Mouse (Mus musculus): ENCODE data around the gene Amhr2. TPM values are rescaled to one million over a fixed set of nuclear protein-coding genes. Genes with fewer than 3 reads are reported as not detected.

The Amhr2 gene
- polyA plus RNA-seq, 1 experiment from 2014 or later, result 0.12 TPM

DNA sequence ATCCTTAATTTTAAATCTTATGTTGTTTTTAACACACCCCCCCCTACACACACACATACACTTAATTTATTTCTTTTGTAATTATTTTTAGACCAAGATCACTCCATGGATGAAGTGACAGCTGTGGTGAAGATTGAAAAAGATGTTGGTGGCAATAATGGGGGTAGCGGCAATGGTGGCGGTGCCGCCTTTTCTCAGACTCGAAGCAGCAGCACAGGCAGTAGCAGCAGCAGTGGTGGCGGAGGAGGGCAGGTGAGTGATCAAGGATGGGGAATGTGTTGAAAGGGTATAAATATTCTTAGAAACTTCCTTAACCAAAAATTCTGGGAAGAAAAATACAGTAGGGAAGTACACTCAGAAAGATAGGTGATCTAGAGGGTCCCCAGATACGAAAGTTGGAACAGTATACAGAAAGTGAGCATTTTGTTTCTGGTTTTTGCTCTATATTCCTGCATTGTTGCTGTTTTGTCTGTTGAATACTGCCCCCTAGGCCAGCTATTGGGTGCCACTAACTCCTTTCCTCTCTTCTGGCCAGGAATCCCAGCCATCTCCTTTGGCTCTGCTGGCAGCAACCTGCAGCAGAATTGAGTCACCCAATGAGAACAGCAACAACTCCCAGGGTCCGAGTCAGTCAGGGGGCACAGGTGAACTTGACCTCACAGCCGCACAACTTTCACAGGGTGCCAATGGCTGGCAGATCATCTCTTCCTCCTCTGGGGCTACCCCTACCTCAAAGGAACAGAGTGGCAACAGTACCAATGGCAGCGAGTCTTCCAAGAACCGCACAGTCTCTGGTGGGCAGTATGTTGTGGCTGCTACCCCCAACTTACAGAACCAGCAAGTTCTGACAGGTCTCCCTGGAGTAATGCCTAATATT, 37.2 kb upstream of the Amhr2 start:
- Histone ChIP-seq H3K9me3 (replicated peaks) (no peaks in the 10 kb centered on the region), H3K4me3 (no peak overlapping the region), H3K4me1 (peaks cover 71% of the 10 kb centered on the region), H3K36me3 (peaks cover 57% of the 10 kb centered on the region), H3K27me3 (replicated peaks) (no peaks in the 10 kb centered on the region), H3K27ac (0 out of 2 replicates have a peak overlapping the region, but pooled peaks have one; percentile 15), H3K4me2 (peak overlapping the region; percentile 72), H3K9ac (peak overlapping the region; percentile 95; the same call in 1 of the 2 replicates)
- no peak for ATAC-seq
- 93% methylated on average over 10 of the region's 10 CpGs for WGBS (ENCODE audit: insufficient replicate concordance)

DNA sequence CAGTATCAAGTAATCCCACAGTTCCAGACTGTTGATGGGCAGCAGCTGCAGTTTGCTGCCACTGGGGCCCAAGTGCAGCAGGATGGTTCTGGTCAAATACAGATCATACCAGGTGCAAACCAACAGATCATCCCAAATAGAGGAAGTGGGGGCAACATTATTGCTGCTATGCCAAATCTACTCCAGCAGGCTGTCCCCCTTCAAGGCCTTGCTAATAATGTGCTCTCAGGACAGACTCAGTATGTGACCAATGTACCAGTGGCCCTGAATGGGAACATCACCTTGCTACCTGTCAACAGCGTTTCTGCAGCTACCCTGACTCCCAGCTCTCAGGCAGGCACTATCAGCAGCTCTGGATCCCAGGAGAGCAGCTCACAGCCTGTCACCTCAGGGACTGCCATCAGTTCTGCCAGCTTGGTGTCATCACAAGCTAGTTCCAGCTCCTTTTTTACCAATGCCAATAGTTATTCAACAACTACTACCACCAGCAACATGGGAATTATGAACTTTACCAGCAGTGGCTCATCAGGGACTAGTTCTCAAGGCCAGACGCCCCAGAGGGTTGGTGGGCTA, 36.5 kb upstream of the Amhr2 start:
- Histone ChIP-seq H3K4me3 (peak overlapping the region; percentile 9; the same call in 1 of the 2 replicates), H3K9ac (peak overlapping the region; percentile 41; the same call in 1 of the 2 replicates), H3K36me3 (peaks cover 64% of the 10 kb centered on the region), H3K9me3 (replicated peaks) (no peaks in the 10 kb centered on the region), H3K27ac (0 out of 2 replicates have a peak overlapping the region, but pooled peaks have one; percentile 1), H3K4me1 (peaks cover 70% of the 10 kb centered on the region), H3K27me3 (replicated peaks) (no peaks in the 10 kb centered on the region), H3K4me2 (peak overlapping the region; percentile 48)
- WGBS (ENCODE audit: insufficient replicate concordance), result 61% methylated on average over 2 of the region's 2 CpGs
- no peak for ATAC-seq

- peak overlapping the region; percentile 41 for H3K9ac ChIP-seq
- WGBS (ENCODE audit: insufficient replicate concordance), result 83% methylated on average over 3 of the region's 3 CpGs
- peaks cover 71% of the 10 kb centered on the region for H3K36me3 ChIP-seq
Observed at GRCm38 (mm10) chr15:102409286-102409685, 35.9 kb upstream of the Amhr2 start.

DNA sequence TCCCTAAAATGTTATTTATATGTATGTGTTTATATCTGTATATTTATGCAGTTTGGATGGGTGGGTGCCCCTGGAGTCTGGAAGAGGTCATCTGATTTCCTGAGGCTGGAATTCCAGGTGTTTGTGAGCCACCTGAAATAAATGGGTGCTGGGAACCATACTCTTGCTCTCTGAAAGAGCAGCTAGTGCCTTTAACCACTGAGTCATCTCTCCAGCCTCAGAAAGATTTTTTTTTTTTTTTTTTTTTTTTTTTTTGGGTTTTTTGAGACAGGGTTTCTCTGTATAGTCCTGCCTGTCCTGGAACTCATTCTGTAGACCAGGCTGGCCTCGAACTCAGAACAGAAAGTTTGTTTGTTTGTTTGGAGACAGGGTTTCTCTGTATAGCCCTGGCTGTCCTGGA, 34.1 kb upstream of the Amhr2 start:
- H3K9ac ChIP-seq, result peak overlapping the region; percentile 46; the same call in 1 of the 2 replicates
- H3K4me3 ChIP-seq, result peak overlapping the region; percentile 18
- 54% methylated on average over 1 of the region's 1 CpGs for WGBS (ENCODE audit: insufficient replicate concordance)
- H3K27me3 ChIP-seq (replicated peaks), result no peaks in the 10 kb centered on the region
- H3K4me2 ChIP-seq, result peak overlapping the region; percentile 48
- no peak overlapping the region for H3K27ac ChIP-seq
- H3K4me1 ChIP-seq, result peaks cover 58% of the 10 kb centered on the region
- no peaks in the 10 kb centered on the region for H3K9me3 ChIP-seq (replicated peaks)
- peaks cover 86% of the 10 kb centered on the region for H3K36me3 ChIP-seq
- no peak for ATAC-seq

More at GRCm38 (mm10) chr15:102409286-102409685, 35.9 kb upstream of the Amhr2 start:
- H3K27me3 ChIP-seq (replicated peaks), result no peaks in the 10 kb centered on the region
- no peak for ATAC-seq
- H3K27ac ChIP-seq, result no peak overlapping the region
- peak overlapping the region; percentile 48 for H3K4me2 ChIP-seq
- H3K4me1 ChIP-seq, result peaks cover 65% of the 10 kb centered on the region
- H3K9me3 ChIP-seq (replicated peaks), result no peaks in the 10 kb centered on the region
- peak overlapping the region; percentile 18; the same call in 1 of the 2 replicates for H3K4me3 ChIP-seq

- no peak overlapping the region for H3K4me2 ChIP-seq
- H3K27me3 ChIP-seq (replicated peaks), result no peaks in the 10 kb centered on the region
- no peak overlapping the region for H3K27ac ChIP-seq
- peaks cover 37% of the 10 kb centered on the region for H3K4me1 ChIP-seq
- H3K4me3 ChIP-seq, result no peak overlapping the region
- H3K9me3 ChIP-seq (replicated peaks), result no peaks in the 10 kb centered on the region
- H3K36me3 ChIP-seq, result peaks cover 88% of the 10 kb centered on the region
- H3K9ac ChIP-seq, result no peak overlapping the region
- no peak for ATAC-seq
Observed at GRCm38 (mm10) chr15:102413687-102414086, 31.5 kb upstream of the Amhr2 start.

- Histone ChIP-seq H3K36me3 (peaks cover 77% of the 10 kb centered on the region), H3K9ac (no peak overlapping the region; the same call in 1 of the 2 replicates), H3K27me3 (replicated peaks) (no peaks in the 10 kb centered on the region), H3K4me2 (no peak overlapping the region), H3K27ac (no peak overlapping the region), H3K9me3 (replicated peaks) (no peaks in the 10 kb centered on the region), H3K4me3 (no peak overlapping the region), H3K4me1 (0 out of 2 replicates have a peak, but pooled peaks cover 5% of the 10 kb centered on the region)
- 78% methylated on average over 2 of the region's 2 CpGs for WGBS (ENCODE audit: insufficient replicate concordance)
- ATAC-seq, result no peak
Observed at GRCm38 (mm10) chr15:102417524-102417923, 27.6 kb upstream of the Amhr2 start.

DNA sequence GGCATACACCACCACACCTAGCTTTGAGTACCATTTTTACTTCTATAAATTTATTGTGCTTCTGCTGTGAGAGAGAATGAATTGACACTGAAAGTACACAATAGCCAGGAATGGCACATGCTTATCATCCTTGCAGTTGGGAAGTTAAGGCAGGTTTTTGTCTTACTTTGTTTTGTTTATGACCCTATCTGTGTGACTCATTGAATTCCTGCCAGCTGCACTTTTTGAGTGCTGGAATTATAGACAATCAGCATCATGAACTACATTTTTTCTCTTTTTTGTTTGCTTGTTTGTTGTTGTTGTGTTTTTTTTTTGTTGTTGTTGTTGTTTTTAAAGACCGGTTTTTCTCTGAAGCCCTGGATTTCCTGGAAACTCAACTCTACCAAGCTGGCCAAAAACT, 24.2 kb upstream of the Amhr2 start:
- H3K9ac ChIP-seq, result no peak overlapping the region
- no peak overlapping the region for H3K4me2 ChIP-seq
- no peak for ATAC-seq
- H3K4me3 ChIP-seq, result no peak overlapping the region
- peaks cover 77% of the 10 kb centered on the region for H3K36me3 ChIP-seq
- 39% methylated on average over 1 of the region's 1 CpGs for WGBS (ENCODE audit: insufficient replicate concordance)
- H3K4me1 ChIP-seq, result 0 out of 2 replicates have a peak, but pooled peaks cover 5% of the 10 kb centered on the region
- no peaks in the 10 kb centered on the region for H3K27me3 ChIP-seq (replicated peaks)
- H3K27ac ChIP-seq, result no peak overlapping the region
- H3K9me3 ChIP-seq (replicated peaks), result no peaks in the 10 kb centered on the region

GRCm38 (mm10) chr15:102421437-102421836, 23.7 kb upstream of the Amhr2 start:
- Histone ChIP-seq H3K36me3 (peaks cover 79% of the 10 kb centered on the region), H3K4me3 (no peak overlapping the region)
- WGBS (ENCODE audit: insufficient replicate concordance), result 58% methylated on average over 3 of the region's 3 CpGs

GRCm38 (mm10) chr15:102423602-102424240, 21.4 kb upstream of the Amhr2 start:
- 87% methylated on average over 2 of the region's 2 CpGs for WGBS (ENCODE audit: insufficient replicate concordance)
- H3K36me3 ChIP-seq, result peaks cover 84% of the 10 kb centered on the region
- no peaks in the 10 kb centered on the region for H3K9me3 ChIP-seq (replicated peaks)
- H3K4me1 ChIP-seq, result 0 out of 2 replicates have a peak, but pooled peaks cover 5% of the 10 kb centered on the region
- H3K27me3 ChIP-seq (replicated peaks), result no peaks in the 10 kb centered on the region
- H3K9ac ChIP-seq, result no peak overlapping the region
- no peak overlapping the region for H3K4me3 ChIP-seq
- no peak for ATAC-seq
- no peak overlapping the region for H3K4me2 ChIP-seq
- H3K27ac ChIP-seq, result no peak overlapping the region

More at GRCm38 (mm10) chr15:102421437-102421836, 23.7 kb upstream of the Amhr2 start:
- Histone ChIP-seq H3K27me3 (replicated peaks) (no peaks in the 10 kb centered on the region), H3K4me1 (0 out of 2 replicates have a peak, but pooled peaks cover 5% of the 10 kb centered on the region), H3K4me2 (no peak overlapping the region), H3K27ac (no peak overlapping the region), H3K9me3 (replicated peaks) (no peaks in the 10 kb centered on the region), H3K9ac (no peak overlapping the region)
- no peak for ATAC-seq

GRCm38 (mm10) chr15:102424657-102425056, 20.5 kb upstream of the Amhr2 start:
- H3K4me3 ChIP-seq, result no peak overlapping the region
- no peaks in the 10 kb centered on the region for H3K27me3 ChIP-seq (replicated peaks)
- H3K27ac ChIP-seq, result no peak overlapping the region
- no peak for ATAC-seq
- 88% methylated on average over 2 of the region's 2 CpGs for WGBS (ENCODE audit: insufficient replicate concordance)
- no peaks in the 10 kb centered on the region for H3K9me3 ChIP-seq (replicated peaks)
- H3K9ac ChIP-seq, result no peak overlapping the region
- no peak overlapping the region for H3K4me2 ChIP-seq
- peaks cover 84% of the 10 kb centered on the region for H3K36me3 ChIP-seq
- H3K4me1 ChIP-seq, result 0 out of 2 replicates have a peak, but pooled peaks cover 5% of the 10 kb centered on the region

GRCm38 (mm10) chr15:102426963-102427362, 18.2 kb upstream of the Amhr2 start:
- H3K27me3 ChIP-seq (replicated peaks), result no peaks in the 10 kb centered on the region
- no peak overlapping the region for H3K4me2 ChIP-seq
- no peaks in the 10 kb centered on the region for H3K9me3 ChIP-seq (replicated peaks)
- H3K36me3 ChIP-seq, result peaks cover 94% of the 10 kb centered on the region
- ATAC-seq, result no peak
- no peak overlapping the region for H3K9ac ChIP-seq
- H3K4me3 ChIP-seq, result no peak overlapping the region
- H3K4me1 ChIP-seq, result no peaks in the 10 kb centered on the region
- WGBS (ENCODE audit: insufficient replicate concordance), result 100% methylated on average over 1 of the region's 1 CpGs
- H3K27ac ChIP-seq, result no peak overlapping the region
